Mouse (Mus musculus) testis, postnatal 10 days (tissue): ENCODE results near the gene Mrgprf.

Experiments
- DNase-seq: peaks from one replicate; pipeline ENCODE4 v3.0.0; 2021; ENCODE audit warnings: low spot score

Mrgprf gene

DNA sequence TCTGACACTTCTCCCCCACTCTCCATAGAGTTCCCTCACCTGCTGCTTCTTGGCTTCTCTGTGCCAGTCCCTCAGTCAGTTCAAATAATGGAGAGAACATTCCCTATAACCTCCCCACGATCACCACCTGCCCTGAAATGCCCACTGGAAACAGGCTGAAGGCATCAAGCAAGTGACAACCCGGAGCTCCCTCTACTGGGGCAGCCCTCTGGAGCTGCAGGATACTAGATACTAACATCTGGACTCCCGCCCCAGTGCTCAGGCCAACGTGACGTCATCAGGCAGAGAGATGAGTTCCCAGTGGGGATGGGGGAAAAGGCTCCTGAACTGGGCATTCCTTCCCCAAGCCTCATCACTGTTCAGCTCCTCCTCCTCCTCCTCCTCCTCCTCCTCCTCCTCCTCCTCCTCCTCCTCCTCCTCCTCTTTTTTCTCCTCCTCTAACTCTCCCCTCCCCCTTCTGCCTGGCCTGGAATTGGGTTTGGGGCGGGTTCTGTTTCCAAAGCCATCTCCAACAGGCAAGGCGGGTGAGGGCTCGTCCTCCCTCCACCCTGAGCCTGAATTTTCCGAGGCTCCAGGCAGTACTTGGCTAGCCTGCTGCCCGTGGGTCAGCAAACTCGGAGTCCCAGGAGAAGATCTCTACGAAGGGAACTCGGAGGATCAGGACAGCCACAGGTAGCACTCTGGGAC is at the start of gene Mrgprf:
Gene Mrgprf (plus strand): TSS at position 508 of the 687 bp plus-strand sequence.
- peak; percentile 70 for DNase-seq

DNA sequence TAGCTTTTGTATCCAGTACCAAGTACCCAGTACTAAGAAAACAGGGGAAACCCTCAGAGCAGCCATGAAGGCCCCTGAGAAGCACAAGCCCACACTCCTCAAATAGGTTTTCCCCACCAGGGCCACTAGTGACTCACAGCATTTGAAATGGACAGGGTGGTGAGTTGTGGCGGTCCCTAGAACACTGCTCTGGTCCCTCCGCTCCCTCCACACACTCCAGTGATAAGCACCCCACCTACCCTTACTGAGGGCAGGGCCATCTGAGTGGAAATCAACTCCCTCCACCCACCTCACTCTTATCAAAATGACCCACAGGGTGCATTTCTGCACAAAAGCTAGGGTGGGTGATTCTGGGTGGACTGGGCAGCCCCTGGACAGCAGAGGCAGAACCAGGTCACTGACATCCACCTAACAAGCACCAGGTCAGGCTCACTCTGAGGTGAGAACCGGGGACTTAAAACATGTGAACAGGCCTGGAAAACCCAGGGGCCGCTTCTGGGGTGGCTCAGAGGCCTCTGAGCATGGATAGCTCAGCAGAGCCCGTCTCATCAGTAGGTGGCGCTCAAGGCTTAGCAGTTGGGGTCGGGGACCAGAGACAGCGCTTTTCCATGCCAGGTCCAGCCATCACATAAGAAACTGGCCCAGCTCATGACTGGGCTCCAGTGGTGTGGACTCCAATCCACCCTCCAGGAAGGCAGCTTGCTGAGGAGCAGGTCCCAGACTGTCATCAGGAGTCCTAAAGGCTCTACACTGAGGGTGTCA is 47.7 kb upstream of the Mrgprf start:
- peak; percentile 95 for DNase-seq

GRCm38 (mm10) chr7:145253986-145254630 is 46.5 kb upstream of the Mrgprf start:
- DNase-seq: no peak

GRCm38 (mm10) chr7:145256092-145256491 is 44.5 kb upstream of the Mrgprf start:
- DNase-seq: no peak

DNA sequence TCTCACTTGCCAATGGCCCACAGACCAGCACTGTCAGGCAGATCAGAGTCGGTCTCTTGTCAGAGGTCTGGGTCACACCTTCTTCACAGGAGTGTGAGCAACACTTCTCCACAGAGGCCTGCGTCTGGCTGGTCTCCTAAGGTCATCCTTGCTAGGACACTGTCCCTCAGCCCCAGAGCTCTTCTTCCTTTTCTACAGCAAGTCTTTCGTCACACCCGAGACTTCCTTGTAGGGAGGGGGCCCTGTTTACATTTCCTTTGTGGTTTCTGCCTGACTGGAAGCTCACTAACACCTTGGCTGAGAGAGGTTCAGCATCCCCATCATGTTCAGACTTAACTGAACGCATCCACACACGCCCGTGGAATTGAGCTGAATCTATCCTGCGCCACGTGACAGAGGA is 36.4 kb upstream of the Mrgprf start:
- DNase-seq: no peak

GRCm38 (mm10) chr7:145266011-145266410 is 34.6 kb upstream of the Mrgprf start:
- DNase-seq: no peak

GRCm38 (mm10) chr7:145268890-145269289 is 31.7 kb upstream of the Mrgprf start:
- DNase-seq: no peak

DNA sequence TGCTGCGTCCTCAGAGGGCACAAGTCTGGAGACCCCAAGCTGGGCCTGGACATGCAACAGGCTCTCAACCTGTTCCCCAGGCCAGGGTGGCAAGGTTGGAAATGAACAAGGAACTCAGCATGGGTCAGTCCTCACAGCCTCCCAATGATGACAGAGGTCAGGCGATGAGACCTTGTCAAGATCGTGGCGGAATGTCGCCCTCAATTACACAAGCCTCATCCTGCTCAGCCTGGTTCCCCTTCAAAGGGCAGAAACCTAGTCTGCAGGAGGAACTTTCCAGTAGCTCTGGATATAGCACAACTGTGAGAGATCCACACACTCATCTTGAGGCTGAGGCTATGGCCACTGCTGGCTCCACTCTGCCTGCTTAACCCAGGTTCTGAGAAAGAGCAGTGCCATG is 29.7 kb upstream of the Mrgprf start:
- DNase-seq: no peak

GRCm38 (mm10) chr7:145275488-145275887 is 25.1 kb upstream of the Mrgprf start:
- DNase-seq: no peak

- DNase-seq: no peak
These were observed 19.2 kb upstream of the Mrgprf start for GRCm38 (mm10) chr7:145281396-145281795.

DNA sequence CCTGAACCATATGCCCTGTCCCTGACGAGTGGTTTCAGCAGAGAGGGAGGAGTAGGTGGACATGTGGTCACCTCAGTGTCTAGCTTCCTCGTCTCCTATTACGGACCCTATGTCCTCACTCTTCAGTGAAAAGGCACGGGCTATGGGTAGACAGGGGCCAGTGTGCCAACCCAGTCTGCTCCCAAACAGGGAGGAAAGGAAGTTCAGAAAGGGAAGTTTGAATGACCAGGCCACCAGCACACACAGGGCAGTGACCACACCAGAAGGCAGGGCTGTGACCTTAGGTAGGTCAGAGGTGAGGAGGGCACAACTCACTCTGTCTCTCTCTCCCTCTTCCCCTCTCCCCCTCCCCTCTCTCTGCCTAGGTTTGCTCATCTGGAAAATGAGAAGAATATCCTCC is 17.6 kb upstream of the Mrgprf start:
- no peak for DNase-seq

- DNase-seq: peak; percentile 96
These were observed 17.0 kb upstream of the Mrgprf start, which contains the start of gene Tpcn2 for GRCm38 (mm10) chr7:145283487-145284187. Gene Tpcn2, minus strand, starts transcription at chr7:145284011.

DNA sequence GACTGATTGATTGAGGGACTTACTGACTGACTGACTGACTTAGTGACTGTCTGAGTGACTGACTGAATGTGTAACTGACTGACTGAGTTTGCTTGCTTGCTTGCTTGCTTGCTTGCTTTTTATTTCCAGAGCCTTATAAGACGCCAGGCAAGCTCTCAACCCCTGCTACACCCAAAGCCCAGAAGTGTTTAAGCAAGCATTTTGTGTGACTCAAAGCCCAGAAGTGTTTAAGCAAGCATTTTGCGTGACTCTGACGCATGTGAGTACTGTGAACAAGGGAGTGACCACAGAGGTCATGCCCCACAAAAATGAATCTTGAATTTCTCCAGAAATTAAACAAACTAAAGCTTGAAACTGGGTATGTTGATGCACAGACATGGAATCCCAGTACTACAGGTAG is 16.3 kb upstream of the Mrgprf start:
- no peak for DNase-seq

DNA sequence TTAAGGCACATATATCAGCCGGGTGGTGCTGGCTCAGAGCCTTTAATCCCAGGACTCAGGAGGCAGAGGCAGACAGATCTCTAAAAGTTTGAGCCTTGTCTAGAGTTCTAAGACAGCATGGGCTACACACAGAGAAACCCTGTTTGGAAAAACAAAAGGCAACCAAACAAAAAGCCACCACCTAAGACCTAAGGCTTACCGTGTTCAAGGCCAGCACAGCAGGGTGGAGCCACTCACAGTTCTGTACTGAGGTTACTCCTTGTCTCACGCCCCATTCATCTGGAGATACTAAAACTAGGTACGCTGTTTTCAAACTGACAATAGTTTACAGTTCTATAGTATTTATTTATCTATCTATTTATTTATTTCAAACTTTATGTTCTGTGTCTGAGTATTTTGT is 15.2 kb upstream of the Mrgprf start:
- DNase-seq: no peak

DNA sequence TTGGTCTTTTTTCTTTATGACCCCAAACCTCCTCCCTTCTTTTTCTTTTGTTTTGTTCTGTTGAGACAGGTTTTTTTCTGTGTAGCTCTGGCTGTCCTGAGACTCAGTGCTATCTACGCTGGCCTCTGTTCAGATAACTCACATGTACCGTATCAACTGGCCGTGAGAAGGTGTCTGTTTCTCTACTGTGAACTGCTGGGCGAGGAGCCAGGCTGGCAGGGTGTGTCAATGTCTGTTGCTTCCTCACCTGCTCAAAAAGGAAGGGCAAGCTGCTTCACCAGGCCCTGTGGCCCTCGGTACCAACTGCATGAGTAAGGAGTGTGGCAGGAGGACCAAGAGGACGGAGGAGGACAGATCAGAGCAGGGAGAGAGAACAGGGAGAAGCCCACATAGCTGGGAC is 13.2 kb upstream of the Mrgprf start:
- no peak for DNase-seq

DNA sequence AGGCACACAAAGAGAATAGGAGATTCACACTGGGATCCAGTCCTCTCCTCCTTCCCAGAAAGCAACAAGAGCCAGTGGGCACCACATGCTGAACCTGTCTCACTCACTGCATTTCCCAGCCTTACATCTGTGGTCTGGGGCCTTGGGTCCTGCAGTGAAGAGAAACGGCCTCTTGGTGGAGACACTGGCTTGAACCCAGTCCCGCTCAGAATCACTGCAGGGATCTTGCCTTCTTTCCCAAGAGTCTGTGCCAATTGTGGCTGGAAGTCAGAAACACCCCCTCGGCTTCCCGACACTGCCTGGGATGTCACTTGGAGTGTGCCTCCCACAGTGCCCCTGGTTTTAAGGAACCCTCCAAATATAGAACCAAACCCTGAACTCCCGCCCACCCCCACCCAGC is 11.3 kb upstream of the Mrgprf start:
- no peak for DNase-seq

DNA sequence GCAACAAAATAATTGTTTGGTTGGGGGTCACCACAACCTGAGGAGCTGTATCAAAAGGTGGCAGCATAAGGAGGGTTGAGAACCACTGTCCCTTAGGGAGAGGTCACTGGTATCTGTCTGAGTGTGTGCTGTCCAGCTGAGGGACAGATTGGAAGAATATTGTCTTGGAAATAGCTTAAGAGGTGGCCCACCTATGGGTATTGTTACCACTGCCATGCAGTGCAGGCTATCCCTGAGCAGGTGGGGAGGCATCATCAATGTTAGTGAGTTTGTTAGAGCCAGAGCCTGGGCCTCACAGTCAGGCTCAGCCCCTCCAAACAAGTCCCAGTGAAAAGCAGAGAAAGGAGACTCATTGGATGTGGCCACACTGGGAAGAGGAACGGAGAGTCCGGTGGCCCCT is 8.8 kb upstream of the Mrgprf start:
- DNase-seq: no peak

- no peak for DNase-seq
These were observed 7.9 kb upstream of the Mrgprf start for GRCm38 (mm10) chr7:145292726-145293125.

- no peak for DNase-seq
These were observed 6.8 kb upstream of the Mrgprf start for GRCm38 (mm10) chr7:145293859-145294258.

- DNase-seq: no peak
These were observed 1.8 kb upstream of the Mrgprf start for GRCm38 (mm10) chr7:145298666-145299490.

DNA sequence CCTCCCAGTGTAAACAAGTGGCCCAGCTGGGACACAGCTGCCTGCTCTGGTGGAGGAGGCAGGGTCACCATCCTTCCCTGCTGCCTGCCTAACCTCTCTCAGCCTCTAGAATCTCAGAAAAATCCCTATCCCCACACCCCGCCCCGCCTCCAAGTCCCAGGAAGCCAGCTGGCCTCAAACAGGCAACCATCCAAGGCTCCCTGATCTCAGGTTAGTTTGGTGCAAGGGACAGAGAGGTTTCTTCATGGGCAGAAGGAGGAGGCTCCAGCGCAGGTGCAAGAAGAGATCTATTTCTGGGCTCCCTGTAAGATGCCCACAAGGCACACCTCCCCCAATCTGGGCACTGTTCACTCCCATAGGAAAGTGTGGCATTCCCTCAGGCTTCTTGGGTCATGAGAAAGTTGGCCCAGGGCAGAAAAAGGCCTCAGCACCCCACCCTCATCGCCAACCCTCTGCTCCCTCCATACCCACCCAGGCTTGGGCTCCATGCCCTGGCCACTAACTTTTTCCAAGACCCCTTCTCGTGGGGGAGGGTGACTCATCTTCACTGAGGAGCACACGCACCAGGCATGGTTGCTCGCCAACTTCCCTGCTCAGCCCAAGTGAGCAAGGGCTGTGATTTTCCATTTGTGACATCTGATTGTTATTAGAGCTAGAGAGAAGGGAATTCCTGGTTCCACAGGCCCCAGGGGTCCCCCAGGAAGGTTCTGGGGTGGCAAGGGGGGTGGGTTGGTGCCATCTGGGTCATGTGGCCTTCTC is 887 bp upstream of the Mrgprf start:
- DNase-seq: peak; percentile 79
